Mouse (Mus musculus) kidney, embryonic 14.5 days (tissue): ENCODE data around the gene Clhc1. TPM values are rescaled to one million over a fixed set of nuclear protein-coding genes. Genes with fewer than 3 reads are reported as not detected.

Experiments used
- ATAC-seq: fragments of 200-750 bp; cut with Nextera tagmentation; 2 replicates; pipeline ENCODE4 v1.8.0; 2017; ENCODE audit warnings: moderate number of reproducible peaks, mild to moderate bottlenecking, moderate TSS enrichment, moderate library complexity; ENCODE audit not compliant: low FRiP score, low TSS enrichment
- H3K27ac ChIP-seq: fragments of 300-500 bp; sonication (generic); 2 replicates; pipeline ENCODE4 v1.5.1; 2014; ENCODE audit warnings: low read depth, mild to moderate bottlenecking, low read length, moderate library complexity, mixed read lengths
- H3K27me3 ChIP-seq: fragments of 300-500 bp; sonication (generic); 2 replicates; pipeline ENCODE4 v1.6.1; 2014; ENCODE audit warnings: mild to moderate bottlenecking, low read length; ENCODE audit not compliant: control insufficient read depth, insufficient read depth
- H3K36me3 ChIP-seq: fragments of 300-500 bp; sonication (generic); 2 replicates; pipeline ENCODE4 v1.6.1; 2014; ENCODE audit warnings: low read length, mixed read lengths; ENCODE audit not compliant: control insufficient read depth, insufficient read depth
- H3K4me1 ChIP-seq: fragments of 300-500 bp; sonication (generic); 2 replicates; pipeline ENCODE4 v1.6.1; 2014; ENCODE audit warnings: low read length, mixed read lengths; ENCODE audit not compliant: control insufficient read depth, insufficient read depth
- H3K4me2 ChIP-seq: fragments of 300-500 bp; sonication (generic); replicated peaks from 2 replicates; pipeline ENCODE4 v1.6.1; 2014; ENCODE audit warnings: low read depth, mild to moderate bottlenecking, low read length
- H3K4me3 ChIP-seq: fragments of 300-500 bp; sonication (generic); 2 replicates; pipeline ENCODE4 v1.5.1; 2014; ENCODE audit warnings: mild to moderate bottlenecking, low read length
- H3K9ac ChIP-seq: fragments of 300-500 bp; sonication (generic); 2 replicates; pipeline ENCODE4 v1.6.1; 2014; ENCODE audit warnings: low read depth, mild to moderate bottlenecking, low read length, moderate library complexity
- H3K9me3 ChIP-seq: fragments of 300-500 bp; sonication (generic); 2 replicates; pipeline ENCODE4 v1.6.1; 2016; ENCODE audit warnings: low read length; ENCODE audit not compliant: control insufficient read depth
- WGBS: fragments of 180-500 bp; shearing (Covaris S2); extraction: QIAGEN DNeasy Blood & Tissue Kit; methylation state at CpG from one replicate; pipeline ENCODE4 v1.1.7; 2014; 5-methylcytosine and 5-hydroxymethylcytosine counted together
- polyA plus RNA-seq: library from polyadenylated mRNA; unstranded; fragments of >200 nt; fragmentation: Nextera tagmentation; extraction: Ambion mirVana; gene quantifications from 2 replicates; pipeline ENCODE4 v1.2.1, GENCODE M21; 2014

Clhc1 gene
- polyA plus RNA-seq, 1 experiment from 2014 or later: 0.27 TPM

- Histone ChIP-seq H3K4me1 (peaks cover 8% of the 10 kb centered on the region; the same call in 1 of the 2 replicates), H3K27me3 (no peaks in the 10 kb centered on the region), H3K9ac (no peak overlapping the region), H3K36me3 (peaks cover 22% of the 10 kb centered on the region), H3K4me3 (no peak overlapping the region), H3K9me3 (no peaks in the 10 kb centered on the region), H3K4me2 (no peak overlapping the region), H3K27ac (no peak overlapping the region)
- no peak for ATAC-seq
- 96% methylated on average over 1 of the region's 1 CpGs for WGBS
Observed at GRCm38 (mm10) chr11:29549425-29549778, 1.7 kb downstream of the Clhc1 start.

- Histone ChIP-seq H3K27ac (no peak overlapping the region), H3K9ac (no peak overlapping the region), H3K4me3 (no peak overlapping the region), H3K27me3 (no peaks in the 10 kb centered on the region), H3K4me2 (no peak overlapping the region), H3K9me3 (no peaks in the 10 kb centered on the region), H3K4me1 (no peaks in the 10 kb centered on the region), H3K36me3 (no peaks in the 10 kb centered on the region)
- WGBS: 89% methylated on average over 9 of the region's 9 CpGs
- ATAC-seq: no peak
Observed at GRCm38 (mm10) chr11:29560452-29560851, 12.7 kb downstream of the Clhc1 start.

- no peaks in the 10 kb centered on the region for H3K9me3 ChIP-seq
- H3K4me2 ChIP-seq: no peak overlapping the region
- no peaks in the 10 kb centered on the region for H3K27me3 ChIP-seq
- no peaks in the 10 kb centered on the region for H3K36me3 ChIP-seq
- no peak for ATAC-seq
- H3K4me3 ChIP-seq: no peak overlapping the region
- H3K4me1 ChIP-seq: no peaks in the 10 kb centered on the region
- 94% methylated on average over 3 of the region's 3 CpGs for WGBS
- H3K27ac ChIP-seq: no peak overlapping the region
- no peak overlapping the region for H3K9ac ChIP-seq
Observed at GRCm38 (mm10) chr11:29560990-29561389, 13.2 kb downstream of the Clhc1 start.

GRCm38 (mm10) chr11:29563406-29563805 lies 15.7 kb downstream of the Clhc1 start:
- no peak overlapping the region for H3K9ac ChIP-seq
- no peak overlapping the region for H3K4me3 ChIP-seq
- H3K27ac ChIP-seq: no peak overlapping the region
- H3K9me3 ChIP-seq: no peaks in the 10 kb centered on the region
- no peaks in the 10 kb centered on the region for H3K36me3 ChIP-seq
- H3K27me3 ChIP-seq: no peaks in the 10 kb centered on the region
- 87% methylated on average over 2 of the region's 2 CpGs for WGBS
- H3K4me2 ChIP-seq: no peak overlapping the region
- no peak for ATAC-seq
- H3K4me1 ChIP-seq: no peaks in the 10 kb centered on the region

- 69% methylated on average over 3 of the region's 3 CpGs for WGBS
- H3K27me3 ChIP-seq: no peaks in the 10 kb centered on the region
- H3K9ac ChIP-seq: no peak overlapping the region
- no peak for ATAC-seq
- no peak overlapping the region for H3K4me2 ChIP-seq
- H3K4me1 ChIP-seq: no peaks in the 10 kb centered on the region
- H3K4me3 ChIP-seq: no peak overlapping the region
- no peaks in the 10 kb centered on the region for H3K9me3 ChIP-seq
- no peaks in the 10 kb centered on the region for H3K36me3 ChIP-seq
- H3K27ac ChIP-seq: no peak overlapping the region
Observed at GRCm38 (mm10) chr11:29571536-29571935, 23.8 kb downstream of the Clhc1 start.

- Histone ChIP-seq H3K27ac (no peak overlapping the region), H3K9ac (no peak overlapping the region), H3K9me3 (no peaks in the 10 kb centered on the region), H3K4me2 (no peak overlapping the region), H3K27me3 (no peaks in the 10 kb centered on the region), H3K36me3 (no peaks in the 10 kb centered on the region), H3K4me1 (no peaks in the 10 kb centered on the region), H3K4me3 (no peak overlapping the region)
- no peak for ATAC-seq
- 80% methylated on average over 2 of the region's 2 CpGs for WGBS
Observed at GRCm38 (mm10) chr11:29572656-29573055, 24.9 kb downstream of the Clhc1 start.

GRCm38 (mm10) chr11:29579610-29580009 lies 31.9 kb downstream of the Clhc1 start:
- H3K4me2 ChIP-seq: no peak overlapping the region
- no peak overlapping the region for H3K27ac ChIP-seq
- H3K4me3 ChIP-seq: no peak overlapping the region
- H3K27me3 ChIP-seq: no peaks in the 10 kb centered on the region
- no peaks in the 10 kb centered on the region for H3K9me3 ChIP-seq
- H3K4me1 ChIP-seq: no peaks in the 10 kb centered on the region
- H3K36me3 ChIP-seq: no peaks in the 10 kb centered on the region
- H3K9ac ChIP-seq: no peak overlapping the region
- no peak for ATAC-seq

- Histone ChIP-seq H3K36me3 (no peaks in the 10 kb centered on the region), H3K4me3 (no peak overlapping the region), H3K4me1 (no peaks in the 10 kb centered on the region), H3K4me2 (no peak overlapping the region), H3K9ac (no peak overlapping the region), H3K27me3 (no peaks in the 10 kb centered on the region), H3K9me3 (no peaks in the 10 kb centered on the region), H3K27ac (no peak overlapping the region)
- no peak for ATAC-seq
Observed at GRCm38 (mm10) chr11:29595217-29595616, 47.5 kb downstream of the Clhc1 start.

GRCm38 (mm10) chr11:29597159-29597558 lies 49.4 kb downstream of the Clhc1 start:
- no peak overlapping the region for H3K27ac ChIP-seq
- H3K36me3 ChIP-seq: no peaks in the 10 kb centered on the region
- no peak overlapping the region for H3K4me2 ChIP-seq
- H3K4me3 ChIP-seq: no peak overlapping the region
- no peaks in the 10 kb centered on the region for H3K27me3 ChIP-seq
- H3K4me1 ChIP-seq: no peaks in the 10 kb centered on the region
- no peaks in the 10 kb centered on the region for H3K9me3 ChIP-seq
- no peak for ATAC-seq
- no peak overlapping the region for H3K9ac ChIP-seq

GRCm38 (mm10) chr11:29599000-29599399 lies 51.2 kb downstream of the Clhc1 start:
- Histone ChIP-seq H3K27ac (no peak overlapping the region), H3K9me3 (no peaks in the 10 kb centered on the region), H3K4me2 (no peak overlapping the region), H3K4me1 (no peaks in the 10 kb centered on the region), H3K36me3 (no peaks in the 10 kb centered on the region), H3K9ac (no peak overlapping the region), H3K4me3 (no peak overlapping the region), H3K27me3 (no peaks in the 10 kb centered on the region)
- ATAC-seq: no peak
